20 mouse cellular contexts compared by ENCODE assay signal in genomic region chr7:123327909-123328308, GRCm38 (mm10). TPM values are rescaled to one million over a fixed set of nuclear protein-coding genes. Genes with fewer than 3 reads are reported as not detected.
DNase-seq lines count a peak whose midpoint lies in the region; ATAC-seq and TF ChIP-seq lines count a peak whose summit lies in the region.
"Had no signal": no experiment of that assay in that cellular context is flagged by ENCODE, and none has a peak within 500 bp of the region (broad histone marks: within the 10 kb centered on the region; RNA-seq: fewer than 3 reads in every experiment).

No protein-coding gene starts in this region.

- peak; percentile 12 for DNase-seq in gastrocnemius, adult 2 months
- no peak for DNase-seq in gastrocnemius, postnatal 10 days
- DNase-seq in kidney, postnatal 0 days (ENCODE audit: low spot score) = no peak
- DNase-seq in 3T3-L1 (ENCODE audit: low read depth, low spot score) = peak; percentile 24
- DNase-seq in brain, adult 2 months (ENCODE audit: low read depth, low spot score) = peak; percentile 66
- no peak for DNase-seq in right cerebral cortex, postnatal 10 days (ENCODE audit: low spot score in 2 of 2)
- no peak for DNase-seq in cerebellum, postnatal 14 days
- DNase-seq: adrenal gland, adult 2 months; B cell, adult 2 months; cerebellum, adult 8-10 months; gastrocnemius, postnatal 14 days; heart, adult 2 months; kidney, postnatal 14 days; lung, postnatal 10 days; thymus, adult 18-20 months had no signal

- H3K9me3 ChIP-seq in kidney, postnatal 0 days (replicated peaks; ENCODE audit: low read length) = no peaks in the 10 kb centered on the region
- H3K9me3 ChIP-seq in kidney, embryonic 16.5 days (ENCODE audit: low read length) = no peaks in the 10 kb centered on the region
- H3K9me3 ChIP-seq: midbrain, embryonic 12.5 days; neural tube, embryonic 13.5 days had no signal

- no peak for ATAC-seq in kidney, postnatal 0 days (replicated peaks; ENCODE audit: low FRiP score, low read depth)
- ATAC-seq in kidney, embryonic 16.5 days (ENCODE audit: low FRiP score, low TSS enrichment) = no peak
- ATAC-seq: hindbrain, embryonic 16.5 days; intestine, embryonic 16.5 days had no signal

- H3K36me3 ChIP-seq in kidney, postnatal 0 days (ENCODE audit: insufficient read depth, low read length) = peaks cover 13% of the 10 kb centered on the region; the same call in 1 of the 2 replicates
- peaks cover 17% of the 10 kb centered on the region for H3K36me3 ChIP-seq in kidney, embryonic 16.5 days (ENCODE audit: insufficient read depth, low read length)

- no peaks in the 10 kb centered on the region for H3K4me1 ChIP-seq in kidney, postnatal 0 days (replicated peaks; ENCODE audit: insufficient read depth, low read length)
- H3K4me1 ChIP-seq in kidney, embryonic 16.5 days (ENCODE audit: insufficient read depth, low read length) = peaks cover 3% of the 10 kb centered on the region; the same call in 1 of the 2 replicates
- H3K4me1 ChIP-seq: neural tube, embryonic 13.5 days had no signal

- intact Hi-C loops in gastrocnemius, adult 2 months (cut with DNase I) = no loop called here

- no peak overlapping the region for H3K4me2 ChIP-seq in kidney, postnatal 0 days (ENCODE audit: low read length)
- no peak overlapping the region for H3K4me2 ChIP-seq in kidney, embryonic 16.5 days (replicated peaks; ENCODE audit: low read depth, low read length)
- H3K4me2 ChIP-seq: midbrain, embryonic 12.5 days; neural tube, embryonic 13.5 days had no signal

- WGBS in kidney, postnatal 0 days = 64% methylated on average over 4 of the region's 4 CpGs
- 80% methylated on average over 4 of the region's 4 CpGs for WGBS in kidney, embryonic 16.5 days

- no peaks in the 10 kb centered on the region for H3K27me3 ChIP-seq in kidney, postnatal 0 days (ENCODE audit: insufficient read depth, low read length)
- H3K27me3 ChIP-seq in kidney, embryonic 16.5 days (ENCODE audit: insufficient read depth, low read length) = no peaks in the 10 kb centered on the region
- H3K27me3 ChIP-seq: midbrain, embryonic 12.5 days; neural tube, embryonic 13.5 days had no signal

- no peak for TF ChIP-seq CTCF in gastrocnemius, adult 2 months (IDR thresholded peaks at IDR 0.05)
- TF ChIP-seq CTCF in kidney, postnatal 0 days (IDR thresholded peaks at IDR 0.05; ENCODE audit: low read depth) = no peak

- no peak overlapping the region for H3K9ac ChIP-seq in kidney, postnatal 0 days (ENCODE audit: low read depth, low read length)
- H3K9ac ChIP-seq in kidney, embryonic 16.5 days (replicated peaks; ENCODE audit: low read length) = no peak overlapping the region
- H3K9ac ChIP-seq: midbrain, embryonic 12.5 days; neural tube, embryonic 13.5 days had no signal

- H3K27ac ChIP-seq in gastrocnemius, adult 2 months = peak overlapping the region; percentile 35; the same call in 1 of the 2 replicates
- 0 out of 2 replicates have a peak overlapping the region, but pooled peaks have one; percentile 6 for H3K27ac ChIP-seq in kidney, postnatal 0 days
- no peak overlapping the region for H3K27ac ChIP-seq in kidney, embryonic 16.5 days (ENCODE audit: low read length)
- H3K27ac ChIP-seq: heart, adult 2 months; midbrain, embryonic 12.5 days; neural tube, embryonic 13.5 days had no signal

- no peak overlapping the region for H3K4me3 ChIP-seq in gastrocnemius, adult 2 months
- no peak overlapping the region for H3K4me3 ChIP-seq in kidney, postnatal 0 days (replicated peaks; ENCODE audit: low read depth, low read length)
- H3K4me3 ChIP-seq in kidney, embryonic 16.5 days (ENCODE audit: low read length) = no peak overlapping the region
- H3K4me3 ChIP-seq: heart, adult 2 months; midbrain, embryonic 12.5 days; neural tube, embryonic 13.5 days had no signal

RNA-seq across cellular contexts. Expression of gene Lcmt1, which starts 41.7 kb away (rescaled TPM):
- 10 to 100 TPM; 28.5 to 28.8 TPM for total RNA-seq in gastrocnemius, adult 2 months (2021)
- 10 to 100 TPM; 29.4 to 29.7 TPM for total RNA-seq in gastrocnemius, postnatal 10 days (2021)
- polyA plus RNA-seq in kidney, postnatal 0 days (2015; fragmentation: Nextera tagmentation; extraction: Ambion mirVana) = 57.0 and 58.2 TPM in 2 replicates
- polyA plus RNA-seq in kidney, embryonic 16.5 days (2015; fragmentation: Nextera tagmentation; extraction: Ambion mirVana) = 58.5 and 59.9 TPM in 2 replicates

RNA-seq across cellular contexts. Expression of gene Arhgap17, which starts 41.8 kb away (rescaled TPM):
- total RNA-seq in gastrocnemius, adult 2 months (2021) = 10 to 100 TPM; 16.4 to 18.5 TPM
- 10 to 100 TPM; 18.6 to 31.9 TPM for total RNA-seq in gastrocnemius, postnatal 10 days (2021)
- 17.6 TPM in 2 replicates for polyA plus RNA-seq in kidney, postnatal 0 days (2015; fragmentation: Nextera tagmentation; extraction: Ambion mirVana)
- polyA plus RNA-seq in kidney, embryonic 16.5 days (2015; fragmentation: Nextera tagmentation; extraction: Ambion mirVana) = 21.3 and 26.9 TPM in 2 replicates

Comparison
In these comparisons a context has a peak if more than half of its experiments do, and no peak if none do; other contexts are left out.
1. DNase-seq: peak in gastrocnemius, adult 2 months (single experiment), 3T3-L1 (single experiment) and brain, adult 2 months (single experiment); none in gastrocnemius, postnatal 10 days (single experiment), kidney, postnatal 0 days (single experiment), right cerebral cortex, postnatal 10 days (0 of 2) and cerebellum, postnatal 14 days (0 of 2).